Mouse (Mus musculus) left cerebral cortex, adult 2 months (tissue): ENCODE measurements at regions not wholly inside any gene's neighbourhood (a gene's known extent, or its start where the extent isn't known, plus 50 kb on each side); places are given as distances from the start of the nearest gene placed in this dataset.
"Not testable (repeated sequence)": the region's sequence is repeated elsewhere in the genome, so short reads cannot be mapped to it uniquely, and the experiment has no call there.

Experiments
- DNase-seq, 2 experiments: peaks; one replicate each; pipeline ENCODE4 v3.0.0; 2021 to 2022; ENCODE audit warnings: low spot score in 2 of 2, mixed read lengths in 1 of 2; ENCODE audit errors: extremely low spot score in 1 of 2
- H3K27ac ChIP-seq: fragments of 200-600 bp; 2 replicates; pipeline ENCODE4 v1.8.1; 2022
- H3K4me3 ChIP-seq: fragments of 200-600 bp; 2 replicates; pipeline ENCODE4 v1.8.1; 2022
- CTCF ChIP-seq: fragments of 200-600 bp; IDR thresholded peaks from 2 replicates; pipeline ENCODE4 v1.8.1; 2022; ENCODE audit warnings: antibody characterized with exemption, mild to moderate bottlenecking, moderate library complexity
- intact Hi-C: fragments of 180-260 bp; cut with DNase I; formaldehyde crosslinking; loops from one replicate; pipeline ENCODE4 v1.15.1; 2025

DNA sequence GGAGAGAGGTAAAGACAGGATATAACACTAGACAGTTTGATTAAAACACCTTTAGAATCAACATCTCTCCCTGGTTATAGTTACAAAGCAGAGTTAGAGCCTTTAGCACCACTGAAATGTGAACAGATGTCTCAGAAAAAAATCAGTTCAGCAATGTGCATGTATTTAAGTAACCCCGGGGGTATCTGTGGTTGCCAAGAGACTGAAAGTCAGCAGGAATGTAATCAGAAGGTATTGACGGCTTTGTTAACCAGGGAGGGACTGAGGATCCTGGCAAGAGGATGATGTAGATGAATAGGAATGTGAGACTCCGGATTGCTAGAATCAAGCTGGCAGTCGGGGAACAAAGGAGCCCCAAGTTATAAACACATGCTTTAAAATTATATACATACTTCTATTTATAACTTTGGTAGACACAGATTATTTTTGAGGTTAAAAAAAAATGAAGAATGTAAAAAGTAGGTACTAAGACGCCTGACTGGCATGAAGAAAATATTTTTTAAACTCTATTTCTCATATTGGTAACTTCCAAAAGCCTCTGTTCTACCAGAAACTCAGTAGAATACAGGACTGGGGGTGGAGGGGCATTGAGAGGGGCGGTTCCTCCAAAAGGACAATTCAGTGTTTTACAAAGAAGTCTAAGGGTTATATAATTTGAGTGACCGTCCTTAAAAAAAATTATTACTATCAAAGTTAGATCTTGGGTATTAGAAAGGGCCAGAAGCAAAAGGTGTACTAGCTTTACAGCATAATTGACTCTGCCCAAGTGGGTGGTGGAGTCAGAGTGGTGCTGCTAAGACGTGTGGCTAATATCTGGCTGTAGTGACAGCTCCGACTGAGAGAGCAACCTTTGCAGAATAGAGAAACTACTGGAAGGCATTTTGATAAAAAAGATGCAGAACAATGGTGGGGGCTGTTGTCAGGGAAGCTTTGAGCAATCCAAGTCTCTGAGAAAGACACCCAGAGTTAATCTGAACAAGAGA, 341.2 kb upstream of the Gm6657 start:
- no peak overlapping the region for H3K27ac ChIP-seq
- intact Hi-C loops, result no loop called here

GRCm38 (mm10) chr12:77854281-77855075, 339.6 kb upstream of the Gm6657 start:
- Histone ChIP-seq H3K4me3 (no peak overlapping the region), H3K27ac (no peak overlapping the region)
- intact Hi-C loops, result no loop called here
- TF ChIP-seq CTCF, result no peak
- DNase-seq, result no peak

More for the DNA sequence above, 341.2 kb upstream of the Gm6657 start:
- TF ChIP-seq CTCF, result no peak
- H3K4me3 ChIP-seq, result no peak overlapping the region
- no peak for DNase-seq

DNA sequence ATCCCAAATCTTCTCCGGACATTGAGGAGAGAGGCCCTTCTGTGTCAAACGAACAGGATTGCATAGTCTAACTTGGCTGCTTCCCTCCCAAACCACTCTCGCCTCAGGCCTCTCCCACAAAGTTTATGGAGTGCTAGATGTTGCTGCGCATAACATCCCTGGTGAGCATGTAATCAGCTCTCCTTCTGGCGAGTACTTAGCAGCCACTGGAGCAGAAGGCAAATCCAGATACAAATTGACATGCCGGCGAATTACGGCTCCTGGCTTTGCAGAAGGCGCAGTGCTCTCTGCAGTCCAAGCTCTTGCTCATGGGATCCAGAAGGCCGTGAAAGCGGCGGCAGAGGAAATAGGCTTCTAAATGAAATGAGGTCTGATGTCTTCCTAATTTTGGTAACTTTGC, 338.2 kb upstream of the Gm6657 start:
- Histone ChIP-seq H3K27ac (no peak overlapping the region), H3K4me3 (no peak overlapping the region)
- TF ChIP-seq CTCF, result no peak
- intact Hi-C loops, result no loop called here
- no peak for DNase-seq

GRCm38 (mm10) chr12:77857281-77857680, 336.8 kb upstream of the Gm6657 start:
- DNase-seq, result peak in 1 of 2 experiments; percentile 11

GRCm38 (mm10) chr12:77860769-77861557, 333.1 kb upstream of the Gm6657 start:
- no peak for DNase-seq
- no peak for TF ChIP-seq CTCF
- intact Hi-C loops, result loop anchor here (10.0 kb wide), 1 partner anchor 234 kb away; no protein-coding TSS in a partner anchor
- Histone ChIP-seq H3K4me3 (no peak overlapping the region), H3K27ac (no peak overlapping the region)

More at GRCm38 (mm10) chr12:77857281-77857680, 336.8 kb upstream of the Gm6657 start:
- Histone ChIP-seq H3K4me3 (no peak overlapping the region), H3K27ac (no peak overlapping the region)
- TF ChIP-seq CTCF, result no peak
- intact Hi-C loops, result no loop called here

- Histone ChIP-seq H3K27ac (no peak overlapping the region), H3K4me3 (no peak overlapping the region)
- intact Hi-C loops, result loop anchor here (10.0 kb wide), 1 partner anchor 227 kb away; no protein-coding TSS in a partner anchor
- TF ChIP-seq CTCF, result no peak
- no peak for DNase-seq
Measured at GRCm38 (mm10) chr12:77867947-77868495, 326.0 kb upstream of the Gm6657 start.

- no peak overlapping the region for H3K27ac ChIP-seq
- TF ChIP-seq CTCF, result no peak
- intact Hi-C loops, result loop anchor here (10.0 kb wide), 1 partner anchor 226 kb away; no protein-coding TSS in a partner anchor
- no peak overlapping the region for H3K4me3 ChIP-seq
- no peak for DNase-seq
Measured at GRCm38 (mm10) chr12:77869296-77869695, 324.7 kb upstream of the Gm6657 start.

GRCm38 (mm10) chr12:77887335-77887734, 306.7 kb upstream of the Gm6657 start:
- intact Hi-C loops, result no loop called here
- no peak overlapping the region for H3K4me3 ChIP-seq
- DNase-seq, result no peak
- no peak overlapping the region for H3K27ac ChIP-seq
- TF ChIP-seq CTCF, result no peak

GRCm38 (mm10) chr12:77891452-77891851, 302.6 kb upstream of the Gm6657 start:
- no peak for DNase-seq
- intact Hi-C loops, result no loop called here
- H3K4me3 ChIP-seq, result no peak overlapping the region

DNA sequence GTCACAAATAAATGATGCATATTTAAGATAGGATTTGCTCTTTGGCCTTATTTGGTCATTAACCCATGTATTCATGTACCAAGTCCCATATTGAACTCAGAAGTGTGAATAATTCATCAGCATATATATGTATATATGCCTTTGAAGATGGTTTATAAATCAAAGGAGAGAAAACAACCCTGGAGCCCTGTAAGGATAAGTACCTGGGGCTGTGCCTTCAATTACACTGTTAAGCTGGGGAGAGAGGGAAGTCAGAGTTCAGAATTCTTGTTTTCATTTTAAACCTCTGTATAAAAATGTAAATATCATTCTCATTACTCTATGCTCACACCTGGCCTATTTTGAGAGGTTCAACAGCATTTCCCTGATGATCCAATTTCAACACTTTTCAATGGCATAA, 299.8 kb upstream of the Gm6657 start:
- intact Hi-C loops, result no loop called here
- no peak overlapping the region for H3K27ac ChIP-seq
- DNase-seq, result no peak
- H3K4me3 ChIP-seq, result no peak overlapping the region
- no peak for TF ChIP-seq CTCF

More at GRCm38 (mm10) chr12:77891452-77891851, 302.6 kb upstream of the Gm6657 start:
- H3K27ac ChIP-seq, result no peak overlapping the region
- no peak for TF ChIP-seq CTCF

GRCm38 (mm10) chr12:77895508-77895907, 298.5 kb upstream of the Gm6657 start:
- intact Hi-C loops, result no loop called here
- no peak for TF ChIP-seq CTCF
- H3K4me3 ChIP-seq, result no peak overlapping the region
- no peak overlapping the region for H3K27ac ChIP-seq
- DNase-seq, result no peak

GRCm38 (mm10) chr12:77898974-77899373, 295.1 kb upstream of the Gm6657 start:
- H3K27ac ChIP-seq, H3K4me3 ChIP-seq, intact Hi-C loops, DNase-seq: not testable (repeated sequence)
